Mouse (Mus musculus) kidney, adult 2 months (tissue): ENCODE measurements around the gene Pi4kb.
"Not testable (repeated sequence)": the region's sequence is repeated elsewhere in the genome, so short reads cannot be mapped to it uniquely, and the experiment has no call there.

Source experiments
- CTCF ChIP-seq: fragments of 200-500 bp; conservative IDR thresholded peaks from 2 replicates; pipeline ENCODE4 v1.5.1; 2011; ENCODE audit warnings: low read depth, mild to moderate bottlenecking, control low read depth, low read length, moderate library complexity, mixed read lengths; ENCODE audit not compliant: insufficient read depth, insufficient read length
- POLR2A ChIP-seq: fragments of 200-500 bp; IDR thresholded peaks from one replicate; pipeline ENCODE4 v1.6.1; 2011; ENCODE audit warnings: low read depth, low read length, control low read depth

DNA sequence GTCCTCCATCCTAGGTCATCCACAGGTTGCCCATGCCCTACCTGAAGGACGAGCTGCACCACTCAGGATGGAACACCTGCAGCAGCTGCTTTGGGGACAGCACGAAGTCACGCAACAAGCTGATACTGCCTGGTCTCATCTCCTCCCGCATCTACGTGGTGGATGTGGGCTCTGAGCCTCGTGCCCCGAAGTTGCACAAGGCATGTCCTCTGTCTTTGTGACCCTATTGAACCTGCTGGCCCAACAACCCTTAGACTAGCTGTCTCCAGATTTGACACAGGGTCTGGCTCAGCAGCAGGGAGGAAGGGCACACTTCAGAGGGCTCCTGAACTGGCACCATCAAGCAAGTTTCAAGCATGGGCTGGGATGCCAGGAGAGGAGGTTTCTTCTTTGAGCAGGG, 37.3 kb upstream of the Pi4kb start:
- not testable (repeated sequence) for TF ChIP-seq POLR2A, CTCF
